Mouse (Mus musculus) telencephalon, adult 2 months (tissue): Measurements from ENCODE around the gene Tex21.
"Not testable (repeated sequence)": the region's sequence is repeated elsewhere in the genome, so short reads cannot be mapped to it uniquely, and the experiment has no call there.

Experiments used
- DNase-seq: peaks from one replicate; pipeline ENCODE4 v3.0.0-alpha.2; 2011; ENCODE audit warnings: low read depth, low spot score

Gene Tex21

GRCm38 (mm10) chr12:76256114-76256843, 9.7 kb upstream of the Tex21 start:
- no peak for DNase-seq

GRCm38 (mm10) chr12:76255499-76255875, 8.9 kb upstream of the Tex21 start:
- DNase-seq = no peak

GRCm38 (mm10) chr12:76254725-76255498, 8.4 kb upstream of the Tex21 start, which contains the start of gene Mthfd1:
Gene Mthfd1, plus strand, starts transcription at chr12:76255298.
- peak; percentile 97 for DNase-seq

- no peak for DNase-seq
These were observed 7.4 kb upstream of the Tex21 start for GRCm38 (mm10) chr12:76253991-76254390.

GRCm38 (mm10) chr12:76253591-76253990, 7.0 kb upstream of the Tex21 start:
- no peak for DNase-seq

GRCm38 (mm10) chr12:76253090-76253489, 6.5 kb upstream of the Tex21 start:
- no peak for DNase-seq

GRCm38 (mm10) chr12:76244981-76245380, 1.6 kb downstream of the Tex21 start:
- DNase-seq = no peak

GRCm38 (mm10) chr12:76241833-76242232, 4.7 kb downstream of the Tex21 start:
- DNase-seq = no peak

- DNase-seq = no peak
These were observed 5.5 kb downstream of the Tex21 start for GRCm38 (mm10) chr12:76241084-76241483.

GRCm38 (mm10) chr12:76240670-76241069, 5.9 kb downstream of the Tex21 start:
- DNase-seq = no peak

- DNase-seq = no peak
These were observed 6.5 kb downstream of the Tex21 start for GRCm38 (mm10) chr12:76239839-76240571.

GRCm38 (mm10) chr12:76239145-76239838, 7.3 kb downstream of the Tex21 start:
- no peak for DNase-seq

GRCm38 (mm10) chr12:76235253-76235652, 11.3 kb downstream of the Tex21 start:
- no peak for DNase-seq

- no peak for DNase-seq
These were observed 15.9 kb downstream of the Tex21 start for GRCm38 (mm10) chr12:76230644-76231043.

- not testable (repeated sequence) for DNase-seq
These were observed 24.4 kb downstream of the Tex21 start for GRCm38 (mm10) chr12:76222104-76222503.

- DNase-seq = no peak
These were observed 29.8 kb downstream of the Tex21 start for GRCm38 (mm10) chr12:76216716-76217115.

- DNase-seq = no peak
These were observed 31.4 kb downstream of the Tex21 start for GRCm38 (mm10) chr12:76215121-76215520.

- DNase-seq = no peak
These were observed 37.0 kb downstream of the Tex21 start for GRCm38 (mm10) chr12:76209429-76209974.

- DNase-seq = no peak
These were observed 46.2 kb downstream of the Tex21 start for GRCm38 (mm10) chr12:76200326-76200725.

GRCm38 (mm10) chr12:76197071-76197470, 49.5 kb downstream of the Tex21 start:
- no peak for DNase-seq

- DNase-seq = peak; percentile 46
These were observed 49.9 kb downstream of the Tex21 start for GRCm38 (mm10) chr12:76196709-76197054.
